Mouse (Mus musculus) limb, embryonic 12.5 days (tissue): Measurements from ENCODE around the gene Slc26a11. TPM values are rescaled to one million over a fixed set of nuclear protein-coding genes. Genes with fewer than 3 reads are reported as not detected.

Source experiments
- ATAC-seq: fragments of 200-750 bp; cut with Nextera tagmentation; 2 replicates; pipeline ENCODE4 v1.8.0; 2017; ENCODE audit warnings: low read depth, moderate TSS enrichment; ENCODE audit not compliant: insufficient number of reproducible peaks, insufficient read depth, low FRiP score, low TSS enrichment
- H3K27ac ChIP-seq: fragments of 300-500 bp; sonication (generic); 2 replicates; pipeline ENCODE4 v1.5.1; 2016; ENCODE audit warnings: mild to moderate bottlenecking, moderate library complexity
- H3K27me3 ChIP-seq: fragments of 300-500 bp; sonication (generic); 2 replicates; pipeline ENCODE4 v1.6.1; 2016; ENCODE audit warnings: mild to moderate bottlenecking, moderate library complexity
- H3K36me3 ChIP-seq: fragments of 300-500 bp; sonication (generic); 2 replicates; pipeline ENCODE4 v1.6.1; 2016; ENCODE audit warnings: mild to moderate bottlenecking, moderate library complexity
- H3K4me1 ChIP-seq: fragments of 300-500 bp; sonication (generic); replicated peaks from 2 replicates; pipeline ENCODE4 v1.6.1; 2016
- H3K4me2 ChIP-seq: fragments of 300-500 bp; sonication (generic); 2 replicates; pipeline ENCODE4 v1.6.1; 2016; ENCODE audit warnings: mild to moderate bottlenecking, moderate library complexity
- H3K4me3 ChIP-seq: fragments of 300-500 bp; sonication (generic); replicated peaks from 2 replicates; pipeline ENCODE4 v1.5.1; 2016; ENCODE audit warnings: mild to moderate bottlenecking
- H3K9ac ChIP-seq: fragments of 300-500 bp; sonication (generic); replicated peaks from 2 replicates; pipeline ENCODE4 v1.6.1; 2016; ENCODE audit warnings: mild to moderate bottlenecking, moderate library complexity
- H3K9me3 ChIP-seq: fragments of 300-500 bp; sonication (generic); 2 replicates; pipeline ENCODE4 v1.6.1; 2016; ENCODE audit warnings: mild to moderate bottlenecking, moderate library complexity
- WGBS: fragments of 180-500 bp; shearing (Covaris S2); methylation state at CpG from one replicate; pipeline ENCODE4 v1.1.7; 2016; 5-methylcytosine and 5-hydroxymethylcytosine counted together
- polyA plus RNA-seq: library from polyadenylated mRNA; unstranded; fragments of >200 nt; fragmentation: Nextera tagmentation; extraction: Ambion mirVana; gene quantifications from 2 replicates; pipeline ENCODE4 v1.2.1, GENCODE M21; 2016

The Slc26a11 gene
- polyA plus RNA-seq, 1 experiment from 2014 or later: 12.4 TPM

DNA sequence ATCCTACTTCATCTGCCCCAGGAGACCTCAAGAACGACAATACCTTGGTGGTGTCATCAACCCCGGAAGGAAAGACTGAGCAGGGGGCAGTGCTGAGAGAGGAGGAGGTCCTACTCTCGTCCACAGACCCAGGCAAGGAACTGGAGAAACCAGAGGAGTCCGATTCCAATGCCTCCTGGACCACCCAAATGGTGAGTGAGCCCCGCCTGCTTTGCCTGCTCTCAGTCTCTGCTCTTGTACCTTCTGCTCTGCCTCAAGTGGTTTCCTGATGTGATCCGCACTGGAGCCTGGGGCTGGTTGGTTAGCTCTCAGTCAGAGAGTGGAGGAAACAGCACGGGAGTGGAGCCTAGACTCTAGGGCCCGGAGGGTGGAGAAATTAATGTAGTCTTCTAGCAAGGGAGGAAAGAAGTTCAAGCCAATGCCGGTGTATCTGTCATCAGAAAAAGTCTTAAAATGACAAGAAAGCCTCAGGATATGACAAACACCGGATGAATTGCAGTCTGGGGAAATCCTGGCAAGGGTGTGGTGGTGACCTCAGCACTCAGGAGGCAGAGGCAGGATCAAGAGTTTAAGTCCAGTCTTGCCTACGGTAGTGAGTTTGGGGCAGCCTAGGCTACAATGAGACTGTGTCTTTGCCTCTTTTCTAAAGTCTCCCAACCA is 47.3 kb downstream of the Slc26a11 start:
- WGBS: 51% methylated on average over 11 of the region's 11 CpGs

DNA sequence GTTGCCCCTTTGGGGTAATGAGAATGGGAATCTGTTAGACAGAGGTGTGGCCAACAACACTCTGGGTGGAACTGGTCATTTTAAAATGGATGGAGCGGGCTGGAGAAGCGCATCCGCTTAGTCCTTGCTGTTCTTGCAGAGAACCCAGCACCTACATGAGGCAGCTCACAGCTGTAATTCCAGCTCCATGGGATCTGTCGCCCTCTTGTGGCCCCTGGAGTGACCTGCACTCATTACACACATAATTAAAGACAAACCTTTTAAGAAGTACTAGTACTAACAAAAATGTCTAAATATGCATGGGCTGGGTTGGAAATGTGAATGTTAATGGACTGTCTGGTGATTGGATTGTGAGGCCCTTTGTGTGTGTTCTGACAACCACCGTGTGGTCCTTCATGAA is 49.3 kb downstream of the Slc26a11 start:
- Histone ChIP-seq H3K27ac (no peak overlapping the region), H3K9ac (no peak overlapping the region), H3K9me3 (no peaks in the 10 kb centered on the region)

More for the DNA sequence above, 47.3 kb downstream of the Slc26a11 start:
- no peak overlapping the region for H3K9ac ChIP-seq
- no peaks in the 10 kb centered on the region for H3K4me1 ChIP-seq
- no peak overlapping the region for H3K4me2 ChIP-seq
- no peaks in the 10 kb centered on the region for H3K9me3 ChIP-seq
- peaks cover 2% of the 10 kb centered on the region; the same call in 1 of the 2 replicates for H3K36me3 ChIP-seq
- no peak for ATAC-seq
- H3K27ac ChIP-seq: no peak overlapping the region
- H3K27me3 ChIP-seq: no peaks in the 10 kb centered on the region
- no peak overlapping the region for H3K4me3 ChIP-seq

DNA sequence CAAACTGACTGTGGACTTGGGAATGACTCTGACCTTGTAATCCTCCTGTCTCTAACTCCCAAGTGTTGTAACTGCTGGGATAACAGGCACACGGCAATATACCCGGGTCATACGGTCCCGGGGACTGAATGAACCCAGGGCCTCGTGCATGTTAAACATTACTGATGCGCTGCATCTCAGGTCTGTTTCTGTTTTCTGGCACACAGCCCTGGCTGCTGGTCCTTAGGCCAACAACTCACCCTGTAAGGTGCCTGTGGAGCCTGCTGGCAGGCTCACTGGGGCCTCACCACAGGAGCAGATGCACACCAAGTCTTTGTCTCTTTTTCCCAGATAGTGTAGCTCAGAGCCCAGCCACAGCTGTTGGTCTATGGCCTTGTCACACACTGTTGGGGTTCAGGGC is 52.0 kb downstream of the Slc26a11 start:
- H3K27me3 ChIP-seq: no peaks in the 10 kb centered on the region
- peaks cover 5% of the 10 kb centered on the region; the same call in 1 of the 2 replicates for H3K36me3 ChIP-seq
- 89% methylated on average over 6 of the region's 6 CpGs for whole genome bisulfite sequencing
- H3K9me3 ChIP-seq: no peaks in the 10 kb centered on the region
- no peak overlapping the region for H3K4me2 ChIP-seq
- no peak overlapping the region for H3K27ac ChIP-seq
- H3K4me1 ChIP-seq: no peaks in the 10 kb centered on the region
- no peak overlapping the region for H3K4me3 ChIP-seq
- no peak overlapping the region for H3K9ac ChIP-seq
- ATAC-seq: no peak

More for the DNA sequence above, 49.3 kb downstream of the Slc26a11 start:
- Histone ChIP-seq H3K27me3 (no peaks in the 10 kb centered on the region), H3K4me2 (no peak overlapping the region), H3K4me3 (no peak overlapping the region), H3K36me3 (peaks cover 2% of the 10 kb centered on the region; the same call in 1 of the 2 replicates), H3K4me1 (no peaks in the 10 kb centered on the region)
- ATAC-seq: no peak
- WGBS: 59% methylated on average over 5 of the region's 5 CpGs

DNA sequence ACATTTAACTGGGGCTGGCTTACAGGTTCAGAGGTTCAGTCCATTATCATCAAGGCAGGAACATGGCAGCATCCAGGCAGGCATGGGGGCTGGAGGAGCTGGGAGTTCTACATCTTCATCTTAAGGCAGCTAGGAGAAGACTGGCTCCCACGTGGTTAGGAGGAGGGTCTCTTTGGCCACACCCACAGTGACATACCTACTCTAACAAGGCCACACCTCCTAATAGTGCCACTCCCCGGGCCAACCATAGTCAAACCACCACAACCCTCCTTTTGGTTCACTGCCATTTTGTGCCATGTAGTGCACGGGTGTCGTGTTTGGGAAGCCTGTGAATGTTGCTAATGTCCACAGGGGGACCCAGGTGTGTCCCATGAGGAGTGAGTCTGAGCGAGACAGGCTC is 52.6 kb downstream of the Slc26a11 start:
- Histone ChIP-seq H3K4me3 (no peak overlapping the region), H3K27ac (no peak overlapping the region; the same call in 1 of the 2 replicates), H3K9ac (no peak overlapping the region), H3K4me1 (no peaks in the 10 kb centered on the region), H3K27me3 (no peaks in the 10 kb centered on the region), H3K36me3 (peaks cover 5% of the 10 kb centered on the region; the same call in 1 of the 2 replicates), H3K9me3 (no peaks in the 10 kb centered on the region), H3K4me2 (no peak overlapping the region)
- no peak for ATAC-seq
- WGBS: 61% methylated on average over 5 of the region's 5 CpGs

DNA sequence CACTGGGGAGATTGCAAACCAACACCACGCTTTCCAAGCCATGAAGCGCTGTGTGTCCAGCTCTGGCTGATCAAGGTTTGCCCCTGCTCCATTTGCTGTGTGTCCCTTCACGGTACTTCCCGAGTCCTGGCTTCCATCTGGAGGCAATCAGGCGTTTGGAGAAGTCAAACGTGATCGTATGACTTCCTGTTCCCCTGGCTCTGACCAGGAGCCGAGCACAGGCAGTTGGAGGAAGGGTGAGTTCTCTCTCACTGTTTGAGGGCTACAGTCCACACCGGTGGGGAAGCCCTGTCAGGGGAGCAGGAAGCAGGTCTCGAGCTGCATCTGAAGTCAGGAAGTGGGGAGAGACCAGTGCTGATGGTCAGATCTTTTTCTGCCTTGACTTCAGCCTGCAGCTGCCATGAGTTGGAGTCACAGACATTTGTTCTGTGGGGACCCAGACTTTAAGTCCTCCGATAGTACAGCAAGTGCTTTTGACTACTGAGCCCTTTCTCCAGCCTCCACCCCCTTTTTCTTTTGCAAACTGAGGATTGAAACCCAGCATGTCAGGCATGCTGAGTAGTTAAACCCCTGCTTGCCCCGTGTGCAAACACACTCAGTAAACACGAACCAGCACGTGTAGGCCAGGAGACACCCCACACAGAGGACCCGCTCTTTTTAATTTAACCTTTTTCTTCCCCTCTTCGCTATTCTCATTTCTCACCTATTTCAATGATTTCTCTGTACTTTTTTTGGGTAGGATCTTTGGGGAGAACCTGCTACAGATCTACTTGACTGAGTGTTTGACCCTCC is 64.2 kb downstream of the Slc26a11 start:
- no peak overlapping the region for H3K9ac ChIP-seq
- H3K36me3 ChIP-seq: 0 out of 2 replicates have a peak, but pooled peaks cover 7% of the 10 kb centered on the region
- peaks cover 15% of the 10 kb centered on the region for H3K4me1 ChIP-seq
- no peak overlapping the region for H3K4me3 ChIP-seq
- H3K27me3 ChIP-seq: no peaks in the 10 kb centered on the region
- H3K4me2 ChIP-seq: no peak overlapping the region
- H3K9me3 ChIP-seq: no peaks in the 10 kb centered on the region
- no peak for ATAC-seq
- 31% methylated on average over 16 of the region's 16 CpGs for WGBS
- peak overlapping the region; percentile 83 for H3K27ac ChIP-seq

DNA sequence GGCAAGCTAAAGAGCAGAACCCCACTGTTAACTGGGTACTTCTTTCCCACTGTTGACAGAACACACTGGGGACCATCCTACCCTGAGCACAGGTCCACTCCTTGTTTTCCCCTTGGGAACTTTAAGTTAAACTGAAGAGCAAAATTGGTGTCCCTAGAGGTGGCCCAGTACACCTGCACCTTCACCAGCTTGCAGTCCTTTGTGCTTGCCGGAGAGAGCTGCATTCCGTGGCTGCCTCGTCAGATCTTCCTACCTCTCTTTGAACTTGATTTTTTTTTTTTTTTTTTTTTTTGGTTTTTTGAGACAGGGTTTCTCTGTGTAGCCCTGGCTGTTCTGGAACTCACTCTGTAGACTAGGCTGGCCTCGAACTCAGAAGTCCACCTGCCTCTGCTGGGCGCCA is 65.1 kb downstream of the Slc26a11 start:
- ATAC-seq: no peak
- 83% methylated on average over 5 of the region's 5 CpGs for WGBS
- Histone ChIP-seq H3K9ac (no peak overlapping the region), H3K27ac (0 out of 2 replicates have a peak overlapping the region, but pooled peaks have one; percentile 83), H3K4me2 (no peak overlapping the region), H3K4me1 (peaks cover 15% of the 10 kb centered on the region), H3K36me3 (0 out of 2 replicates have a peak, but pooled peaks cover 7% of the 10 kb centered on the region), H3K27me3 (no peaks in the 10 kb centered on the region), H3K9me3 (no peaks in the 10 kb centered on the region), H3K4me3 (no peak overlapping the region)

DNA sequence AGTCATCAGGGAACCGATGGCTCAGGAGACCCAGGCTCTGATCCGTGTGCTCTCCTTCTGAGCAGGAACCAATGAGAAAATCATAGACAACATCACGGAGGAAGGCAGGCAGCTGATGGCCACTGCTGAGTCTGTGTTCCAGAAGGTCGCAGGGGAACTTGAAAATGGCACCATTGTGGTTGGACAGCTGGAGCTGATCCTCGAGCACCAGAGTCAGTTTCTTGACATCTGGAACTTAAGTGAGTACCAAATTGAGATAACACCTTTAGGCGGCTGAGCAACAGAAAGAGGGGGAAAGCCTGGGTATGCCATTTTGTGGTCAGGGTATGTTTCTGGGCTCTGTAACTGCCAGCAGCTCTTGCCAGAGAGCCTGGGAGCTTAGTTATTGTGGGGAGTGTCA is 72.1 kb downstream of the Slc26a11 start:
- Histone ChIP-seq H3K4me3 (no peak overlapping the region), H3K27ac (no peak overlapping the region), H3K9me3 (no peaks in the 10 kb centered on the region), H3K9ac (no peak overlapping the region), H3K4me2 (no peak overlapping the region), H3K4me1 (peaks cover 10% of the 10 kb centered on the region), H3K36me3 (0 out of 2 replicates have a peak, but pooled peaks cover 2% of the 10 kb centered on the region), H3K27me3 (no peaks in the 10 kb centered on the region)
- WGBS: 81% methylated on average over 6 of the region's 6 CpGs
- no peak for ATAC-seq

DNA sequence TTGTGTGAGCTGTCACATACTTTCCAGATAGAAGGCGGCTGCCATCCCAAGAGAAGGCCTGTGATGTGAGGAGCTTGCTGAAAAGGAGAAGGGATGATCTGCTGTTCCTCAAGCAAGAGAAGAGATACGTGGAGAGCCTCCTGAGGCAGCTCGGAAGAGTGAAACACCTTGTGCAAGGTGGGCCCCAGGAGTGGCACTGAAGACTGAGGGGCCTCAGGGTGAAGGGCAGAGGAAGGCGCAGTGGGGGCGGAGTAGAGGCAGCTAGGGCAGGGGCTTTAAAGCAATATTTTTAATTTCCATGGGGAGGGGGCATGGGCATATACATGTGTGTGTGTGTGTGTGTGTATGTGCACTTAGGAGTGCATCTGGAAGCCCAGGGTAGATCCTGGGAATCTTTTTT is 72.6 kb downstream of the Slc26a11 start:
- Histone ChIP-seq H3K4me3 (peak overlapping the region; percentile 28; the same call in 1 of the 2 replicates), H3K9me3 (no peaks in the 10 kb centered on the region), H3K4me1 (peaks cover 10% of the 10 kb centered on the region), H3K36me3 (0 out of 2 replicates have a peak, but pooled peaks cover 4% of the 10 kb centered on the region), H3K27ac (no peak overlapping the region), H3K9ac (no peak overlapping the region), H3K27me3 (no peaks in the 10 kb centered on the region), H3K4me2 (peak overlapping the region; percentile 58)
- 88% methylated on average over 5 of the region's 5 CpGs for WGBS
- ATAC-seq: no peak

DNA sequence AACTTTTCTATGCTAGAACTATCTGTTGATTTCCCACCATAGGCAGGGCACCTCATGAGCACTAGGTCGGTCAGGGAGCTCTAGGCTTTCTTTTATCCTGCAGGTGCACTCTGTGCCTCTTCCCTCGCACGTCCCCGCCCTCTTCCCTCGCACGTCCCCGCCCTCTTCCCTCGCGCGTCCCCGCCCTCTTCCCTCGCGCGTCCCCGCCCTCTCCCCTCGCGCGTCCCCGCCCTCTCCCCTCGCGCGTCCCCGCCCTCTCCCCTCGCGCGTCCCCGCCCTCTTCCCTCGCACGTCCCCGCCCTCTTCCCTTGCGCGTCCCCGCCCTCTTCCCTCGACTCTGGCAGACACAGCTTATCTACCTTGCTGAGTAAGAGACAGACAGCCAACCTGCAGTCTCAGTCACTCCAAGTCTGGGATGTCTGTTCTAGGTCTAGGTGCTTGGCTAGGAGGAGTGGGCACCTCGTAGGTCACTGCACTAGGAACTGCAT is 73.3 kb downstream of the Slc26a11 start:
- ATAC-seq: peak; percentile 83; the same call in 1 of the 2 replicates
- Histone ChIP-seq H3K36me3 (peaks cover 11% of the 10 kb centered on the region; the same call in 1 of the 2 replicates), H3K27ac (peak overlapping the region; percentile 67; the same call in 1 of the 2 replicates), H3K9ac (no peak overlapping the region; the same call in 1 of the 2 replicates), H3K4me3 (peak overlapping the region; percentile 28), H3K4me2 (peak overlapping the region; percentile 58), H3K9me3 (no peaks in the 10 kb centered on the region), H3K4me1 (peaks cover 10% of the 10 kb centered on the region), H3K27me3 (no peaks in the 10 kb centered on the region)
- 2% methylated on average over 32 of the region's 35 CpGs for WGBS
